Mouse (Mus musculus) heart, embryonic 14.5 days (tissue): Measurements from ENCODE around the gene Rnf149. TPM values are rescaled to one million over a fixed set of nuclear protein-coding genes. Genes with fewer than 3 reads are reported as not detected.

Experiments
- ATAC-seq: fragments of 200-750 bp; cut with Nextera tagmentation; 2 replicates; pipeline ENCODE4 v1.8.0; 2017; ENCODE audit warnings: low read depth, moderate TSS enrichment; ENCODE audit not compliant: insufficient number of reproducible peaks, insufficient read depth, low FRiP score
- H3K27ac ChIP-seq, 2 experiments: fragments of 200-500 bp in 1 of 2; fragments of 300-500 bp in 1 of 2; sonication (generic) in 1 of 2; replicated peaks in 1 of 2; 2 replicates each; pipeline ENCODE4 v1.5.1; 2012 to 2014; ENCODE audit warnings: low read depth in 2 of 2, low read length in 2 of 2, control low read depth in 1 of 2, mild to moderate bottlenecking in 1 of 2, mixed read lengths in 1 of 2; ENCODE audit not compliant: control insufficient read depth in 1 of 2, insufficient read depth in 1 of 2
- H3K27me3 ChIP-seq: fragments of 300-500 bp; sonication (generic); 2 replicates; pipeline ENCODE4 v1.6.1; 2014; ENCODE audit warnings: mild to moderate bottlenecking, low read length, control low read depth; ENCODE audit not compliant: control insufficient read depth, insufficient read depth
- H3K36me3 ChIP-seq: fragments of 300-500 bp; sonication (generic); 2 replicates; pipeline ENCODE4 v1.6.1; 2014; ENCODE audit warnings: mild to moderate bottlenecking, control low read depth, low read length, mixed read lengths; ENCODE audit not compliant: control insufficient read depth, insufficient read depth
- H3K4me1 ChIP-seq, 2 experiments: fragments of 200-500 bp in 1 of 2; fragments of 300-500 bp in 1 of 2; sonication (generic) in 1 of 2; 2 replicates each; pipeline ENCODE4 v1.6.1; 2012 to 2014; ENCODE audit warnings: low read length in 2 of 2, control low read depth in 1 of 2, mixed read lengths in 1 of 2; ENCODE audit not compliant: control insufficient read depth in 2 of 2, insufficient read depth in 2 of 2
- H3K4me2 ChIP-seq: fragments of 300-500 bp; sonication (generic); 2 replicates; pipeline ENCODE4 v1.6.1; 2014; ENCODE audit warnings: mild to moderate bottlenecking, low read length
- H3K4me3 ChIP-seq, 2 experiments: fragments of 200-500 bp in 1 of 2; fragments of 300-500 bp in 1 of 2; sonication (generic) in 1 of 2; 2 replicates each; pipeline ENCODE4 v1.5.1; 2012 to 2014; ENCODE audit warnings: low read length in 2 of 2, mild to moderate bottlenecking in 2 of 2, control low read depth in 1 of 2, low read depth in 1 of 2, moderate library complexity in 1 of 2; ENCODE audit not compliant: control insufficient read depth in 1 of 2, insufficient read depth in 1 of 2
- H3K9ac ChIP-seq: fragments of 300-500 bp; sonication (generic); 2 replicates; pipeline ENCODE4 v1.6.1; 2014; ENCODE audit warnings: mild to moderate bottlenecking, low read length
- H3K9me3 ChIP-seq: fragments of 300-500 bp; sonication (generic); 2 replicates; pipeline ENCODE4 v1.6.1; 2016; ENCODE audit warnings: low read length, control low read depth; ENCODE audit not compliant: control insufficient read depth
- WGBS: fragments of 180-500 bp; shearing (Covaris S2); extraction: QIAGEN DNeasy Blood & Tissue Kit; methylation state at CpG from one replicate; pipeline ENCODE4 v1.1.7; 2014; 5-methylcytosine and 5-hydroxymethylcytosine counted together
- polyA plus RNA-seq: library from polyadenylated mRNA; unstranded; fragments of >200 nt; fragmentation: Nextera tagmentation; extraction: Ambion mirVana; gene quantifications from 2 replicates; pipeline ENCODE4 v1.2.1, GENCODE M21; 2014

Rnf149 gene
- 21.1 and 22.1 TPM in 2 replicates for polyA plus RNA-seq

DNA sequence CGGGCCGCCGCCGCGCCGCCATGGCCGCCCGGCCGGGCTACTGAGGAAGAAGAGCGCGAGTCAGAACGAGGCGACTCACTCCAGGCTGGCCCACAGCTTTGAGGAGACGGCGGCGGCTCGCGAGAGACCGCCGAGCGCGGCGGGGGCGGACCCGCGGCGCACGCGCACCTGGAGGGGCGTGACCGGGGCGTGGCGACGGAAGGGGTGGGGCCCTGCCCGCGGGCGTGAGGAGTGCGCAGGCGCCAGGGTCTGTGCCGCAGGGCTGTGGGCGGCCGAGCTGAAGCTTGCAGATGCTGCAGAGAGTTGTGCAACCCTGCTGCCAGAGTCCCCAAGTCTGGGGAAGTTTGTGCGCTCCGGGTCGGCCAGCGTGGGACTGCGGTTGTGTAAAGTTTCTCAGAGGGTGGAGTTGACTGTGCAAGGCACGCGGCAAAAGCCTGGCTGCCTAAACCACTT lies at the start of gene Rnf149:
Gene Rnf149 (minus strand): TSS at position 153 of the 453 bp plus-strand sequence.
- H3K9me3 ChIP-seq = no peaks in the 10 kb centered on the region
- H3K9ac ChIP-seq = peak within 1 kb of the TSS; percentile 96
- WGBS = under 1% methylated on average over 49 of the region's 49 CpGs
- ATAC-seq = peak; percentile 97
- H3K4me3 ChIP-seq = peak within 1 kb of the TSS; percentile 83 to 93
- H3K27me3 ChIP-seq = no peaks in the 10 kb centered on the region
- H3K4me2 ChIP-seq = peak within 1 kb of the TSS; percentile 83
- peaks cover 5 to 17% of the 10 kb centered on the region in 2 experiments for H3K4me1 ChIP-seq
- peak within 1 kb of the TSS; percentile 82 to 98 for H3K27ac ChIP-seq
- H3K36me3 ChIP-seq = no peaks in the 10 kb centered on the region

GRCm38 (mm10) chr1:39625491-39625890 lies 48.3 kb upstream of the Rnf149 start:
- no peak for ATAC-seq
- Histone ChIP-seq H3K9me3 (no peaks in the 10 kb centered on the region), H3K27me3 (no peaks in the 10 kb centered on the region), H3K4me1 (no peaks in the 10 kb centered on the region), H3K36me3 (no peaks in the 10 kb centered on the region), H3K9ac (no peak overlapping the region), H3K4me2 (no peak overlapping the region), H3K4me3 (no peak overlapping the region), H3K27ac (no peak overlapping the region)
- 66% methylated on average over 3 of the region's 3 CpGs for WGBS

- no peak overlapping the region for H3K27ac ChIP-seq
- no peaks in the 10 kb centered on the region for H3K9me3 ChIP-seq
- H3K9ac ChIP-seq = no peak overlapping the region
- WGBS = 50% methylated on average over 1 of the region's 1 CpGs
- H3K36me3 ChIP-seq = no peaks in the 10 kb centered on the region
- no peak overlapping the region for H3K4me3 ChIP-seq
- H3K4me2 ChIP-seq = no peak overlapping the region
- H3K27me3 ChIP-seq = no peaks in the 10 kb centered on the region
- no peaks in the 10 kb centered on the region for H3K4me1 ChIP-seq
- no peak for ATAC-seq
Observed at GRCm38 (mm10) chr1:39623729-39624128, 46.5 kb upstream of the Rnf149 start.

DNA sequence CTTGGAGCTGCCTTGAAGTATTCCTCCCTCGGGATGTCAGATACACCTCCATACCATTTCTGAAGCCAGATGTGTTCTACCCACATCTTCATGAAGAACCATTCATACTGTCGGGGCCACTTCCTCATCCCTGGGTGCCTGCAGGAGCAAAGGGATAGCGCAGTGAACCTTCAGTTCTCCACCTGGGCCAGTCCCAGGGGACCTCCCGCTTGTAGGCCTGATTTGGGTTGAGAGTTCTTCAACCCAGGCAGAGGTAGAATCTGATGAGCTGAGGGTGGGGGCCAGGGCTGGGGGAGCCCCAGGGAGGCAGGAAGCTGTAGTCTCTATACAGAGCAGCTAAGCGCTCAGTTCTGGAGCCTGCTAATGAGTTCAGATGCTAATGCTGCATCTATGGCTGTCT lies 45.9 kb upstream of the Rnf149 start:
- no peak overlapping the region for H3K9ac ChIP-seq
- no peak overlapping the region for H3K4me2 ChIP-seq
- no peaks in the 10 kb centered on the region for H3K36me3 ChIP-seq
- ATAC-seq = no peak
- no peak overlapping the region for H3K27ac ChIP-seq
- H3K9me3 ChIP-seq = no peaks in the 10 kb centered on the region
- no peak overlapping the region for H3K4me3 ChIP-seq
- H3K27me3 ChIP-seq = no peaks in the 10 kb centered on the region
- no peaks in the 10 kb centered on the region for H3K4me1 ChIP-seq
- 90% methylated on average over 5 of the region's 5 CpGs for WGBS

GRCm38 (mm10) chr1:39618524-39618923 lies 41.3 kb upstream of the Rnf149 start:
- Histone ChIP-seq H3K27me3 (no peaks in the 10 kb centered on the region), H3K4me1 (0 out of 4 replicates have a peak, but pooled peaks cover 2 to 3% of the 10 kb centered on the region in 2 experiments), H3K36me3 (no peaks in the 10 kb centered on the region), H3K9me3 (no peaks in the 10 kb centered on the region), H3K4me3 (no peak overlapping the region), H3K27ac (no peak overlapping the region), H3K4me2 (no peak overlapping the region), H3K9ac (no peak overlapping the region)
- ATAC-seq = no peak
- WGBS = 53% methylated on average over 8 of the region's 8 CpGs

DNA sequence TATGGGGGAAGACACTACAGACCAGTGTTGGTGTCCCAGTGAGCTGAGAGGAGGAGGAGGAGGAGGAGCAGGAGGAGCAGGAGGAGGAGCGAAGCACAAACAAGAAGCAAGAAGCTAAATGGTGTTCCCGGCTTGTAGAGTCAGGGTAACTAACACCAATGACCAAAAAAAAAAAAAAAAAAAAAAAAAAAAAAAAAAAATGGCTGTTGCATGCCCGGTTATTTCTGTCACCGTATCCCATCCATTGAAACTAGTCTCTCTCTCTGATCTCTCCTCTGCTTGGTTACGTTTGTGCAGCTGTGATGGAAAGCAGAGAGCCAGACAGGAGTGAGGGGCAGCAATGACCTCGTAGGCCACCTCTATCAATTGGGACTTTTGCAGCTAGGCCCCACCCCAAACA lies 38.3 kb upstream of the Rnf149 start:
- Histone ChIP-seq H3K4me1 (0 out of 4 replicates have a peak, but pooled peaks cover 2 to 3% of the 10 kb centered on the region in 2 experiments), H3K9ac (no peak overlapping the region), H3K36me3 (no peaks in the 10 kb centered on the region), H3K27ac (no peak overlapping the region), H3K27me3 (no peaks in the 10 kb centered on the region), H3K9me3 (no peaks in the 10 kb centered on the region), H3K4me3 (no peak overlapping the region), H3K4me2 (no peak overlapping the region)
- ATAC-seq = no peak
- WGBS = 63% methylated on average over 6 of the region's 6 CpGs

GRCm38 (mm10) chr1:39614462-39615279 lies 37.5 kb upstream of the Rnf149 start:
- Histone ChIP-seq H3K9ac (no peak overlapping the region), H3K36me3 (no peaks in the 10 kb centered on the region), H3K4me2 (peak overlapping the region; percentile 36), H3K27me3 (no peaks in the 10 kb centered on the region), H3K4me1 (0 out of 4 replicates have a peak, but pooled peaks cover 2 to 3% of the 10 kb centered on the region in 2 experiments), H3K4me3 (no peak overlapping the region), H3K27ac (no peak overlapping the region), H3K9me3 (no peaks in the 10 kb centered on the region)
- no peak for ATAC-seq
- WGBS = 14% methylated on average over 11 of the region's 11 CpGs
